Mouse (Mus musculus) activated CD4-positive, CD25-positive, alpha-beta regulatory T cell, adult 4 months (primary cell): ENCODE data around the gene Mcrip2. TPM values are rescaled to one million over a fixed set of nuclear protein-coding genes. Genes with fewer than 3 reads are reported as not detected.

Experiments used
- ATAC-seq: one replicate; pipeline ENCODE4 v1.8.0; 2017
- polyA plus RNA-seq, 2 experiments: library from polyadenylated mRNA; unstranded; fragments of 100-300 nt; shearing (Covaris generic); gene quantifications; one replicate each; pipeline ENCODE4 v1.2.1; 2017

Gene Mcrip2
- polyA plus RNA-seq, 2 experiments from 2014 or later, result 2.2 to 6.9 TPM

DNA sequence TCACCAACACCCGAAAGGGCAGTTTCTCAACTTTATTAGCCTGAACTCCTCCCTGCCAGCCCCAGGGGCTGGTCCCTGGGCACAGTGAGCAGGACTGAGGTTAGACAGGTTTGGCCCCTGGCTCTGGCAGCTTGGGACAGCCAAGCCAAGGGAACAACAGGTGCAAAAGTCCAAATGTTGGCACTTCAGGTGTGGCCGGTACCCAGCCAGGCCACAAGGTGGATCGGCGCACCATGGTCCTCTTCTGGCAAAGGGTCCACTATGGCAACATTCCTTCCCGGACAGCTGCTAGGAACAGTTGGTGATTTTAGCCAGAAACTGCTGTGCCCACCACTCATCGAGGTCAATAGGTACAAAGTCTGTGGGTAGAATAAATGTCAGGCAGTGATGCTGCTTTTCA, 4.9 kb downstream of the Mcrip2 start:
- no peak for ATAC-seq

GRCm38 (mm10) chr17:25861704-25862612, 6.6 kb downstream of the Mcrip2 start:
- ATAC-seq, result peak; percentile 4

DNA sequence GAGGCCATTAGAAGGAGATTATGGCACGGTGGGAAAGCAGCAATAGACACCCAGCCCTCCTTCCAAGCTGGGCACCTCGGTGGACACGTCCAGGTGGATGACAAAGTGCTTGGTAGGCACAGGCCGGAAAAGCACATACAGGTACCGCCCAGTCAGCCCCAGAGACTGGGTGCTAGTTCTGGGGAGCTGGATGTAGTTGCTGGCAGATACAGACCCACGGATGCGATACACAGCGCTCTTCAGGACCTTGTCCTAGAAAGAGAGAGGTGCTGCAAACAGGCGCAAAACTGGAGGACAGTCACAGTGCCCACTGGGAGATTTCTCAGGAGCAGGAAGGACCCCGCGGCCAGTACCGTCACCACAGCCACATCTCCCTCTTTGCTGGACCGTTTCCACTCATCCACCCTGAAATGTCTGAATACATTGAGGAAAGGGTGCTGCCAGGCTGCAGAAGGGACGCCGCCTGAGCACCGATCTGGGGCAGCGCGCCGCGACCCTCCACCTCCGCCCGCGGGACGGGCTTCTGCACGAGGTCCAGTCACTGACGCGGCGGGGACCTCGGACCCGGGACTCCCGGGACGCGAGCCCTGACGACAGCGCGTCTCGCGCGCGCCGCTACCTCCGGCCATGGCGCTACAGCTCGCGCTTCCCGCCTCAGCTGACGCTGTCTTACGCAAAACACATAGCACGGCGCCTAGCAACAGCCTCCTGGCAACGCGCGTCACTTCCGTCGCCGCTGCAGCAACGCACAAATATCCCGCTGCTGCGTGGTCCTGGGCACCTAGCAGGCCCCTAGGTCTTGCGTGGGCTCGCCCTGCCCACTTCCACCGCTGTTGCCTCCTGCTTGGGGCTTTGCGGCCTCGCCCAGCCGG, 7.5 kb downstream of the Mcrip2 start, which contains the start of gene Wdr90:
Gene Wdr90 (minus strand): TSS at position 670 of the 872 bp plus-strand sequence.
- ATAC-seq, result peak; percentile 99

DNA sequence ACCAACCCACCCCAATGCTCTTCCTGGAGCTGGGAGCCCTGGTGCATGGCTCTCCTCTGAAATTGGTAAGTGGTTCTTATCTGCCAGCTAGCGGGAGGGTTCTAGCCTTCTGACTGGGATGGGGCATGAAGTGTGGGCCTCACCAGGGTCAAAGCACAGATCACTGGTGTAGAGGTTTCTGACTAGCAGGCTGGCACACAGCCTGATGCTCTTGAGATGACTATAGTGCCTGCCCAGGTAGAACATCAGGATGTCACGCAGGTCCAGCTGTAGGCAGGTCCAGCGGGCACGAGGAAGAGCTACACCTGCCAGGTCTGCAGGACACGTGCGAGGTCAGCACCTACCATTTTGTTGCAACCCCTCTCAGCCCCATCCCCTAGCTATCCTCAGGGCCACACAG, 8.3 kb downstream of the Mcrip2 start:
- no peak for ATAC-seq

- ATAC-seq, result peak; percentile 100
Measured at GRCm38 (mm10) chr17:25844396-25844901, 24.1 kb downstream of the Mcrip2 start, which contains the start of gene Rhot2. Rhot2 (minus strand) TSS chr17:25844851.

- ATAC-seq, result peak; percentile 6
Measured at GRCm38 (mm10) chr17:25843636-25844395, 24.7 kb downstream of the Mcrip2 start.

DNA sequence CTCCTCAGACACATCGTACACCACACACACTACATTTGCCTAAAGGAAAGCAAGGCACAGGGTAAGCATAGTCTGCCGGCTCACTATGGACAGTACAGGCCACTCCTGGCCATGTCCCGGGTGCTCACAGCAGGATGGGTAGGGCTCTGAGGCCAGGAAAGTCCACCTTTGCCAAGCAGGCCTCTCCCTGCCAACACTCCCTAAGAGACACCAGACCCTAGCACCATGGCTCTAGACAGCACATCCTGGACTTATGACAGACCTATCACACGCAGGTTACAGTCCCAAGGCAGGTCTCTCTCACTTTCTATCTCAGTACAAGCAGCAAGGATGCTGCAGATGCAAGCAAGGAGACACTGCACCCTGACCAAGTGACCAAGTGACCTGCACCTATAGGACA, 25.4 kb downstream of the Mcrip2 start:
- no peak for ATAC-seq

GRCm38 (mm10) chr17:25842509-25842908, 26.1 kb downstream of the Mcrip2 start:
- no peak for ATAC-seq

DNA sequence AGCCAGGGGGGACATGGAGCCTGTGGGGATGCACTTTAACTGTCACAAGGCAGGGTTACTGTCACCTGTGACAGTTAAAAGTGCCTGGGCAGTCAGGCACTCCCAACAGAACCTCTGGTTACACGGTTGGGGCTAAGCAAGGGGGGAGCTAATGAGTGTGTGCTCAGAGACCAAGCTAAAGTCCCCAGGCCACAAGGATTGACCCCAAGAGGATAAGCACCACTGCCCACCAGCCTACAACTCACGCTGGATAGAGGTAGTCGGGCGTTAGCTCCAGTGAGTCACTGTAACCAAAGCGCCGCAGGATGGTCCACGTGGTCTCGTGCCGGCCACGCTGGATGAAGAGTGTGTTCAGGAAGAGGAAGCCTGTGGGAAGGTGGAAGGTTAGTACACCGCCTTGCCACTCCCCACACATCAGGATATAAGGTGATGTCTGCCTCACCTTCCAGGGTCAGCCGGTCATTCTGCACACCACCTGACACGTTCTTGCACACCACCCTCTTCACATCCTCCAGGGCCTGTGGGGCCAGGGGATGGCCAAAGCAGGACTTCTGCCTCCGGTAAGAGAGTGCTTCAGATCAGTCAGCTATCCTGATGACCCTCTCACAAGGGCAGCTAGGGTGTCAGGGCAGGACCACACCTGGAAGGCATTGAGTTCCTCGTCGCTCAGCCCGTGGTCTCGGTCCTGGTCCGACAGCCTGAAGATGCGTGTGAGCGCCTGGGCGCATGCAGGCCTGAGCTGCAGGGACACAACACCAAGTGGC, 27.3 kb downstream of the Mcrip2 start, which contains the start of gene Gm20683:
Gene Gm20683 (minus strand): TSS at position 647 of the 764 bp plus-strand sequence.
- no peak for ATAC-seq

DNA sequence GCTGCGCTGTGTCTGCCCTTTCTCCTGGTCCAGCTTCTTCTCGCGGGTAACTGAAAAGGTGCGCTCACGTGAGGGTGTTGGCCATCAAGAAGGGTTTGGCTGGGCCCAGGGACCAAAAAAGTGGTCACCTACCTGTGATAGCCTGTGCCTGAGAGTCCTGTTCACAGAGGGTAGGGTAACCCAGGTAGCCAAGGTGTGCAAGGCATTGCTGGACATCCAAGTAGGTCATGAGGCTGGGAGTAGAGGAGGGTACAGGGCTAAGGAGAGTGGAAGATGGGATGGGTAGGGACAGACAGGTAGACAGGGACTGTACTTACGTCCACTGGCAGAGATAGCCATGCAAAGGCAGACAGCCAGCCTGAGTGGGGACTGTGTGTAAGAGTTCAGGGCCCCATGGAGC, 28.0 kb downstream of the Mcrip2 start:
- no peak for ATAC-seq

DNA sequence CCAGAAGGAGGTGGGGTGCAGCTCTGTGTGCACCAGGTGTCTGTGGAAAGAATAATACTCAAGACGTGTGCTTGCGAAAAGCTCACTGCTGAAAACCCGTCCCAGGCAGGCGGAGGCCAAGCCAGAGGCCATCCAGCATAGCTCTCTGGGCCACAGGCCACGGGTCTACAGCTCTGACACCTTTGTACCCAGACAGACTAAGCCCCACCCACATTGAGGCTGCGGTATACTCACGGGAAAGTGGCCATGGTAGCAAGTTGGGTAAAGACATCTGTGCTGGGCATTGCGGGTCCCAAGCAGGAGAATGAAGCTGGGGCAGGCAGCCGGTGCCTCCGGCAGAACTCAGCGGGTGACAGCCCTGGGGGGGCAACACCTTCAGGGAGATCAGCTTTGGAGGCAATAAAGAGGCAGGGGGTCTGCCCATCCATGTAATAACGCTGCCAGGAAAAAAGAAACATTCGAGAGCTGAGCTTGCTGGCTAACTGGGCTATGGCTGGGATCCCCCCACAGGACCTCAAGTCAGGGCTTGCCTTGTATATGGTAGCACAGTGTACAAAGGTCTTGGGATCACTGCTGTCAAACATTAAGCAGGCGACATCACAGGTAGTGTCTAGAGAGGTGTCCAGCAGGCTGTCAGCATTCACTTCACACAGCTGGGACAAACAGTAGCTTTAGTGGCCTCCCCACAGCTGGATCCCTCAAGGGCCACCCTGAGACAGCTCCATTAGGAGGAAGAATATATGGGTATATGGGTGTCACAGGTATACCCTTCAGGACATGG, 28.9 kb downstream of the Mcrip2 start:
- no peak for ATAC-seq

DNA sequence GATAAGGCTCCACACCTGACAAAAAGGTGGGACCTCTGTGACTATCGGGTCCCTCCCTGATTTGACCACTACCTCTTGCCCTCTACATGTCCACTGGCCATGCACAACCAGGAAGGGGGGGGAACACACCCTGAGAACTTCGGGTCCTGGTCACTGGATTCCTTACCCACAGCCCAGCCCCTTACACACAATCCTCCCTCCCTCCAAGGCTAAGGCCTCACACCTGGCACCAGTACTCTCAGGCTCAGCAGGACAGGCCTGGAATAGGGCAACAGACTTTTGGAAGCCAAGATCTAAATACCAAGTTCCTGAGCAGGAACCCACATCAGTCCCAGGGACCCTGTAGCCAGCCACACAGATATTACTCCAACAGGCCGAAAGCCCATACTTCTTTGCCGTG, 29.7 kb downstream of the Mcrip2 start:
- ATAC-seq, result no peak

- ATAC-seq, result no peak
Measured at GRCm38 (mm10) chr17:25837533-25837932, 31.0 kb downstream of the Mcrip2 start.

- ATAC-seq, result no peak
Measured at GRCm38 (mm10) chr17:25837076-25837410, 31.5 kb downstream of the Mcrip2 start, which contains the start of gene Rhbdl1. Rhbdl1 (minus strand) TSS chr17:25837295.

DNA sequence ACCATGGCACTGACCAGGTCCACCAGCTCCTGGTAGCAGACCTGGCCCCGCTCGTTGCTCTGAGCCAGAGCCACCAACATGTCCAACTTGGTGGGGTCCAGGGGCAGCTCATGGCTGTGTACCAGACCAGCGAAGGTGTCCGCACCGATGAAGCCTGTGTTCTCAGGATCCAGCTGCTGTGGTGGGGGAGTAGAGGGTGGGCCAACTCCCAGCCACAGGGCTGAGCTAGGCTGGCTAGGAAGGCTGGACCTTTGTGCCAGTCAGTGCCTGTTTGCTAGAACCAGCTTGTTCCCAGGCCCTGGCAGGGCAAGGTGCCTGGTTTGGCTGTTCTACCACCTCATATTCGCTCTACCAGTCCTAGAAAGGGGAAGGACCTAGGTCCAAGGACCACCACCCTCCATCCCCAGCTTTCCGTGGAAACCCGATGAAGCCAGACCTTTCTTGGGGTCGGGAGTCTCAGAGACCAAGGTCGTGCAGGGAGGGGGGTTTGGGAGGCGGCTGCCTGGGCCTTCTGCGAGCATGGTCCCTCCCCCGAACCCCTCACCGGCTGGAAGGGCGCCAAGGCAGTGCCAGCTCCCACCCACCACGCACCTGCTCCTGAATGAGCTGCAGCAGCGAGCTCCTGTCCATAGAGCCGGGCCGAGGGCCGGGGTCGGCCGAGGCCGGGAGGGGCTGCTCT, 32.0 kb downstream of the Mcrip2 start:
- no peak for ATAC-seq

DNA sequence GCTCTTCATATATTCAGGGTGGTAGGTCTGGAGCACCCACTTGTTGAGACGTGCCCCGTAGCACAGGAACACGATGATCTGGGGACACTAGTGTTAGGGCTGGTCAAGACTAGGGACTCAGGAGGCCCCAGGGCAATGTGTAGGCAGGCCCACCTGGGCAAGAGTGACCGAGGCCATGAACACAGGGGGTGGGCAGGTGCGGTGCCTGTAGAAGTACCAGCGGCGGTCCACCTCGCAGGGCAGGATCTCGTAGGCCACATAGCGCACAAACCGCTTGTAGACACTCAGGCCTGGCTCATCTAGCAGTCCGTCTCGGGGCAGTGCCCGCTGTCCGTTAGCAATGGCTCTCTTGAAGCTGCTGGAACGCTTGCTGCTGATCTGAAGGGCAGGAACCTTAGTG, 32.7 kb downstream of the Mcrip2 start:
- ATAC-seq, result no peak

GRCm38 (mm10) chr17:25835301-25835700, 33.3 kb downstream of the Mcrip2 start:
- no peak for ATAC-seq

GRCm38 (mm10) chr17:25834595-25835222, 33.9 kb downstream of the Mcrip2 start:
- no peak for ATAC-seq

DNA sequence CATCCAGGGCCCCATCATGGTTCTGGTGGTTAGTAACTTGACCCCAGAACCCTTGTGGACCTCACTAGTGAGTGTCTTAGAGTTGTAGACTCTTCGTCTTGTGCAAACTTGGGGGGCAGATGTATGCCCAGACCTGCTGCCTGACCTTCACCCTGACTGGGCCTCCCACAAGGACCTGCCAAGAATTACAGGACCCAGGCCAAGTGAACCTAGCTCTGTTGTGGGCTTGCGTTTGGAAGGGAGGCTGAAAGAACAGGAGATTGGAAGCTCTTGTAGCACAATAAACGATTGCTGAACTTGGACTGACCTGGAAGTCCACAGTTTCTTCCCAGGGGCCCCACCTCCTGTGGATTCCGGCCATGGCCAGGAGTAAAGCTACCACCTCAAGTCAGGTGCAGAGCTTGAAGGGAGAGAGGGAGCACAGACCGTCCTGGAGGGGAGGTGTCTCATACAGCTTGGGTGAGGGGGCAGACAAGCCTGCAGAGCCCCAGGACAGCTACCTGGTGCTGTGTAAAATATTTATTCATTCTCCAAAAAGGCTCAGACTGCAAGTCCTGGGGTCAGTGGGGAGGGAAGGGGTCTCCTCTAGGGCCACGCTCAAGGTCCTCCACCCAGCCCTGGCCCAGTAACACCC, 34.5 kb downstream of the Mcrip2 start:
- no peak for ATAC-seq
